Mouse (Mus musculus) CH12.LX (cell line): Measurements from ENCODE around the gene Relch. TPM values are rescaled to one million over a fixed set of nuclear protein-coding genes. Genes with fewer than 3 reads are reported as not detected.

ENCODE experiments used
- DNase-seq: peaks from one replicate; pipeline ENCODE4 v3.0.0-alpha.2; 2013; ENCODE audit errors: extremely low read depth
- H3K27ac ChIP-seq: 2 replicates; pipeline ENCODE4 v1.5.1; 2012; ENCODE audit warnings: low read depth, mild to moderate bottlenecking, control low read depth, moderate library complexity; ENCODE audit not compliant: insufficient read depth
- H3K27me3 ChIP-seq: replicated peaks from 2 replicates; pipeline ENCODE3; 2012; ENCODE audit warnings: inconsistent platforms
- H3K36me3 ChIP-seq, 2 experiments: replicated peaks in 1 of 2; 2 replicates each; pipeline versions ENCODE3 to v1.6.1; 2012; ENCODE audit warnings: inconsistent platforms in 1 of 2, low read length in 1 of 2, mild to moderate bottlenecking in 1 of 2, mixed read lengths in 1 of 2, moderate library complexity in 1 of 2; ENCODE audit not compliant: control insufficient read depth in 1 of 2, insufficient read depth in 1 of 2
- H3K4me1 ChIP-seq, 2 experiments: 2 replicates each; pipeline ENCODE4 v1.6.1; 2012; ENCODE audit warnings: inconsistent platforms in 1 of 2, moderate library complexity in 1 of 2; ENCODE audit not compliant: insufficient read depth in 2 of 2, control insufficient read depth in 1 of 2
- H3K4me2 ChIP-seq: 2 replicates; pipeline ENCODE4 v1.6.1; 2012; ENCODE audit warnings: low read depth, mild to moderate bottlenecking, control low read depth; ENCODE audit not compliant: poor library complexity, insufficient read depth, severe bottlenecking
- H3K4me3 ChIP-seq, 3 experiments: fragments of 150-350 bp in 1 of 3; sonication (generic) in 1 of 3; replicated peaks in 1 of 3; 2 replicates each; pipeline versions ENCODE3 to v1.5.1; 2011 to 2012; ENCODE audit warnings: low read depth in 2 of 3, low read length in 2 of 3, mild to moderate bottlenecking in 2 of 3, moderate library complexity in 2 of 3, control low read depth in 1 of 3, improper control_type of control experiment in 1 of 3, inconsistent platforms in 1 of 3, mixed read lengths in 1 of 3; ENCODE audit not compliant: poor library complexity in 1 of 3
- H3K79me2 ChIP-seq: replicated peaks from 2 replicates; pipeline ENCODE4 v1.6.1; 2012; ENCODE audit warnings: mild to moderate bottlenecking, moderate library complexity; ENCODE audit not compliant: control insufficient read depth, poor library complexity, insufficient read depth, severe bottlenecking; ENCODE audit errors: extremely low read depth
- H3K9ac ChIP-seq: 2 replicates; pipeline ENCODE4 v1.6.1; 2012; ENCODE audit warnings: low read depth, mild to moderate bottlenecking, control low read depth, moderate library complexity; ENCODE audit not compliant: insufficient read depth
- H3K9me3 ChIP-seq: replicated peaks from 2 replicates; pipeline ENCODE3; 2012; ENCODE audit warnings: low read length, inconsistent platforms, mixed read lengths
- BHLHE40 ChIP-seq: IDR thresholded peaks from 2 replicates; pipeline ENCODE4 v1.6.1; 2011; ENCODE audit warnings: mild to moderate bottlenecking, low read depth, low read length, improper control_type of control experiment
- E2F4 ChIP-seq: IDR thresholded peaks from 2 replicates; pipeline ENCODE4 v1.6.1; 2011; ENCODE audit warnings: low read depth, low read length, improper control_type of control experiment; ENCODE audit not compliant: insufficient replicate concordance
- ELF1 ChIP-seq: IDR thresholded peaks from 2 replicates; pipeline ENCODE4 v1.6.1; 2014; ENCODE audit warnings: low read depth, mild to moderate bottlenecking, inconsistent platforms, low read length, improper control_type of control experiment
- EP300 ChIP-seq: IDR thresholded peaks from 2 replicates; pipeline ENCODE4 v1.6.1; 2011; ENCODE audit warnings: low read length, improper control_type of control experiment
- ETS1 ChIP-seq: conservative IDR thresholded peaks from 2 replicates; pipeline ENCODE4 v1.6.1; 2012; ENCODE audit warnings: low read depth, mild to moderate bottlenecking, inconsistent platforms, low read length, improper control_type of control experiment, moderate library complexity
- HCFC1 ChIP-seq: IDR thresholded peaks from 2 replicates; pipeline ENCODE4 v1.6.1; 2012; ENCODE audit warnings: low read depth, mild to moderate bottlenecking, inconsistent platforms, low read length, improper control_type of control experiment
- JUN ChIP-seq: IDR thresholded peaks from 2 replicates; pipeline ENCODE4 v1.6.1; 2011; ENCODE audit warnings: low read depth, mild to moderate bottlenecking, low read length, improper control_type of control experiment, moderate library complexity; ENCODE audit not compliant: insufficient read depth
- JUND ChIP-seq: conservative IDR thresholded peaks from 2 replicates; pipeline ENCODE4 v1.6.1; 2011; ENCODE audit warnings: low read depth, low read length, improper control_type of control experiment
- KAT2A ChIP-seq: IDR thresholded peaks from 2 replicates; pipeline ENCODE4 v1.6.1; 2012; ENCODE audit warnings: low read length, improper control_type of control experiment, inconsistent platforms; ENCODE audit not compliant: insufficient replicate concordance
- MAZ ChIP-seq: IDR thresholded peaks from 2 replicates; pipeline ENCODE4 v1.6.1; 2012; ENCODE audit warnings: low read depth, mild to moderate bottlenecking, inconsistent platforms, low read length, improper control_type of control experiment, moderate library complexity
- MEF2A ChIP-seq: IDR thresholded peaks from 2 replicates; pipeline ENCODE4 v1.6.1; 2014; ENCODE audit warnings: low read depth, mild to moderate bottlenecking, inconsistent platforms, low read length, improper control_type of control experiment, borderline replicate concordance
- MXI1 ChIP-seq: IDR thresholded peaks from 2 replicates; pipeline ENCODE4 v1.6.1; 2011; ENCODE audit warnings: mild to moderate bottlenecking, low read depth, low read length, improper control_type of control experiment
- MYC ChIP-seq: IDR thresholded peaks from 2 replicates; pipeline ENCODE4 v1.6.1; 2011; ENCODE audit warnings: low read depth, mild to moderate bottlenecking, improper control_type of control experiment, low read length
- NELFE ChIP-seq: IDR thresholded peaks from 2 replicates; pipeline ENCODE4 v1.6.1; 2011; ENCODE audit warnings: low read depth, low read length, improper control_type of control experiment
- NRF1 ChIP-seq: IDR thresholded peaks from 2 replicates; pipeline ENCODE4 v1.6.1; 2014; ENCODE audit warnings: low read depth, mild to moderate bottlenecking, inconsistent platforms, low read length, improper control_type of control experiment, moderate library complexity
- PAX5 ChIP-seq: IDR thresholded peaks from 2 replicates; pipeline ENCODE4 v1.6.1; 2012; ENCODE audit warnings: low read length, inconsistent platforms, mixed read lengths
- POLR2A ChIP-seq: IDR thresholded peaks from 2 replicates; pipeline ENCODE4 v1.6.1; 2011; ENCODE audit warnings: low read depth, mild to moderate bottlenecking, improper control_type of control experiment, low read length
- POLR2AphosphoS2 ChIP-seq: IDR thresholded peaks from 2 replicates; pipeline ENCODE4 v1.6.1; 2011; ENCODE audit warnings: low read depth, low read length, improper control_type of control experiment
- RAD21 ChIP-seq: IDR thresholded peaks from 2 replicates; pipeline ENCODE4 v1.6.1; 2011; ENCODE audit warnings: low read depth, mild to moderate bottlenecking, low read length, improper control_type of control experiment, moderate library complexity
- SIN3A ChIP-seq: IDR thresholded peaks from 2 replicates; pipeline ENCODE4 v1.6.1; 2012; ENCODE audit warnings: low read length, improper control_type of control experiment, inconsistent platforms
- TBP ChIP-seq: conservative IDR thresholded peaks from 2 replicates; pipeline ENCODE4 v1.6.1; 2011; ENCODE audit warnings: low read depth, low read length, improper control_type of control experiment
- TCF12 ChIP-seq: IDR thresholded peaks from 2 replicates; pipeline ENCODE4 v1.6.1; 2014; ENCODE audit warnings: low read depth, mild to moderate bottlenecking, inconsistent platforms, low read length, improper control_type of control experiment
- USF1 ChIP-seq: IDR thresholded peaks from 2 replicates; pipeline ENCODE4 v1.6.1; 2014; ENCODE audit warnings: low read depth, mild to moderate bottlenecking, inconsistent platforms, low read length, improper control_type of control experiment
- ZKSCAN1 ChIP-seq: IDR thresholded peaks from 2 replicates; pipeline ENCODE4 v1.6.1; 2012; ENCODE audit warnings: low read depth, inconsistent platforms, low read length, improper control_type of control experiment, borderline replicate concordance
- ZNF384 ChIP-seq: IDR thresholded peaks from 2 replicates; pipeline ENCODE4 v1.6.1; 2012; ENCODE audit warnings: low read depth, low read length, improper control_type of control experiment, inconsistent platforms
- dilution Hi-C: fragments of 300-500 bp; cut with MboI; formaldehyde crosslinking; loops from 2 replicates; pipeline ENCODE4 v1.14.3; 2020; ENCODE audit warnings: low sequenced_read_pairs; ENCODE audit not compliant: extremely low pct_unique_long_range_greater_than_20kb, extremely low pct_ligation_motif_present
- in situ Hi-C: fragments of 300-500 bp; cut with MboI; formaldehyde crosslinking; loops from 3 replicates; pipeline ENCODE4 v1.14.3; 2019; ENCODE audit warnings: low sequenced_read_pairs, low pct_ligation_motif_present, low pct_unique_long_range_greater_than_20kb, mixed read lengths
- polyA plus RNA-seq: library from polyadenylated mRNA; unstranded; fragments of >175 nt; gene quantifications from 2 replicates; pipeline ENCODE4 v1.2.1, GENCODE M21; 2012; ENCODE audit warnings: low read depth; ENCODE audit not compliant: insufficient read length
- total RNA-seq, 2 experiments: library from RNA; depleted of rRNA; stranded (reverse); fragments of 300-350 nt in 1 of 2; fragments of >200 nt in 1 of 2; gene quantifications; 2 replicates each; pipeline ENCODE4 v1.2.3; 2012 to 2014

The Relch gene
- total and polyA plus RNA-seq, 3 experiments: 23.1 to 25.9 (median 24.3) TPM

GRCm38 (mm10) chr1:105786731-105787357, 123.2 kb downstream of the Relch start:
- Histone ChIP-seq H3K79me2 (no peaks in the 10 kb centered on the region), H3K9me3 (no peaks in the 10 kb centered on the region), H3K27ac (no peak overlapping the region), H3K4me3 (no peak overlapping the region), H3K36me3 (no peaks in the 10 kb centered on the region), H3K27me3 (no peaks in the 10 kb centered on the region), H3K9ac (no peak overlapping the region), H3K4me2 (no peak overlapping the region), H3K4me1 (peaks cover 4 to 40% of the 10 kb centered on the region in 2 experiments)
- dilution Hi-C loops: no loop called here
- peak; percentile 66 for DNase-seq
- in situ Hi-C loops: no loop called here
- TF ChIP-seq POLR2AphosphoS2 (no peak), EP300 (0 out of 2 replicates have a peak, but pooled peaks have one; percentile 53), ZNF384 (peak; percentile 63; the same call in 1 of the 2 replicates), JUN (no peak), ELF1 (peak; percentile 78), TCF12 (no peak), MEF2A (0 out of 2 replicates have a peak, but pooled peaks have one; percentile 14), MAZ (no peak), BHLHE40 (no peak), MXI1 (no peak), KAT2A (no peak)

- in situ Hi-C loops: no loop called here
- Histone ChIP-seq H3K9ac (no peak overlapping the region), H3K4me1 (peaks cover 3 to 30% of the 10 kb centered on the region in 2 experiments), H3K27me3 (no peaks in the 10 kb centered on the region), H3K9me3 (peaks cover under 1% of the 10 kb centered on the region), H3K4me3 (no peak overlapping the region), H3K4me2 (no peak overlapping the region), H3K36me3 (no peaks in the 10 kb centered on the region), H3K27ac (no peak overlapping the region), H3K79me2 (no peaks in the 10 kb centered on the region)
- TF ChIP-seq HCFC1: no peak
- no peak for TF ChIP-seq MAZ
- no peak for TF ChIP-seq E2F4
- no peak for TF ChIP-seq POLR2A
- TF ChIP-seq NELFE: no peak
- TF ChIP-seq MYC: no peak
- TF ChIP-seq USF1: no peak
- TF ChIP-seq BHLHE40: no peak
- TF ChIP-seq TBP: no peak
- TF ChIP-seq SIN3A: no peak
- no peak for TF ChIP-seq ETS1
- no peak for TF ChIP-seq PAX5
- TF ChIP-seq NRF1: no peak
- no peak for TF ChIP-seq ZKSCAN1
- TF ChIP-seq RAD21: no peak
- TF ChIP-seq KAT2A: no peak
- TF ChIP-seq ELF1: no peak
- TF ChIP-seq JUND: no peak
- DNase-seq: no peak
- dilution Hi-C loops: no loop called here
Measured at GRCm38 (mm10) chr1:105790103-105790502, 126.4 kb downstream of the Relch start.
